Mouse (Mus musculus) layer of hippocampus, postnatal 36 days (tissue): ENCODE measurements at regions not wholly inside any gene's neighbourhood (a gene's known extent, or its start where the extent isn't known, plus 50 kb on each side); places are given as distances from the start of the nearest gene placed in this dataset.

ENCODE experiments used
- DNase-seq, 2 experiments: peaks; one replicate each; pipeline ENCODE4 v3.0.0; 2022

DNA sequence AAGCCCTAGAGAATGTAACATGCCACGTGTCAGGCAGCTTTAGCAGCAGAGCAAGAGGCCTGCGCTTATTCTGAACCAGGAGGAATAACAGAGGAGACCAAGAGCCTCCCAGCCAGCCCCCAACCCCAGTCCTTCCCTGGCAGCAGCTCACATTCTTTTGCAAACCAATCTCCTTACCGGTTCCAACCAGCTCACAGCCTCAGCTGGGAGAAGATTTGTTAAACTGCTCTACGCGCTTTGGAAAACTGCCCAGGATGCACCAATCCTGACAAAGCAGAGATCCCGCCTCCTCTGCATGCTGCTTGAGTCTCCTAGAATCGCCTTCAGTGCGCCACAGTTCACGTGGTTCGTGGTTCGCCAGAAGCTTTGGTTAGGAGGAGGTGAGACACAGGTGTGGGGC is 51.8 kb downstream of the Gm9376 start:
- no peak for DNase-seq

DNA sequence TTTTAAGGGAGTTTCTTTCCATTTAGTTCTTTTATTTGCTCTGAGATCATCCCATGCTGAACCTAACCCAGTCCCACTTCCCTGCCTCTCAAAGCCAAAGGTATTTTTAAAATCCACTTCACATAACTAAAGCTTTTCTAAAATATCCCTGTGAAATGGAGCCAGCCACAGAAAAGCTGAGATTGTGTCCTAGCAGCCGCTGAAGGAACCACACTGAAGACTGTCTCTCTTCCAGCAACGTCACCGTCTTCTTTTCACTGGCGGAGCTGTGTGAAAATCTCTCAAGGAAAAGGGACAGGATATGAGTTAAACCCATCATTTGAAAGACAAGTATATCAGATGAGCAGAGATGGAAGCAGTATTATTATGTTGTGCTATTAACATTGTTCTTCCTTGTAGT is 53.3 kb downstream of the Gm9376 start:
- no peak for DNase-seq

DNA sequence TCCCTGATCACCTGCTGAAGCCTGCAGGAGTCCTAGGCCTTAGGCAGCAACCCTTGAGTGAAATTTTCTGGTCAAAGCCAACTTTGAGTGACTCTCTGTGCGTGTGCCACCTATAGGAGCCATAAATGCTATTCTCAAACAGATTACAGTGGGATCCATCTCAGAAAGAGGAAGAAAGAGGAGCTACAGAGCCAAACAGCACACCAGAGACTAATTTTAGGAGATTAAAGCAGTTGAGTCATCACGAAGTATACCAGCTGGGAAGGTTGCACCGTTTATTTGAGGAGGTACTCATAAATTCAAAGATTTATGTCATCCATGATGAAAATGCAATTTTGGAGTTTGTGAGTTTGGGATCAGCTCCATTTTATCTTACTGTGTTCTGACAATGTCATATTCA is 54.3 kb downstream of the Gm9376 start:
- no peak for DNase-seq

DNA sequence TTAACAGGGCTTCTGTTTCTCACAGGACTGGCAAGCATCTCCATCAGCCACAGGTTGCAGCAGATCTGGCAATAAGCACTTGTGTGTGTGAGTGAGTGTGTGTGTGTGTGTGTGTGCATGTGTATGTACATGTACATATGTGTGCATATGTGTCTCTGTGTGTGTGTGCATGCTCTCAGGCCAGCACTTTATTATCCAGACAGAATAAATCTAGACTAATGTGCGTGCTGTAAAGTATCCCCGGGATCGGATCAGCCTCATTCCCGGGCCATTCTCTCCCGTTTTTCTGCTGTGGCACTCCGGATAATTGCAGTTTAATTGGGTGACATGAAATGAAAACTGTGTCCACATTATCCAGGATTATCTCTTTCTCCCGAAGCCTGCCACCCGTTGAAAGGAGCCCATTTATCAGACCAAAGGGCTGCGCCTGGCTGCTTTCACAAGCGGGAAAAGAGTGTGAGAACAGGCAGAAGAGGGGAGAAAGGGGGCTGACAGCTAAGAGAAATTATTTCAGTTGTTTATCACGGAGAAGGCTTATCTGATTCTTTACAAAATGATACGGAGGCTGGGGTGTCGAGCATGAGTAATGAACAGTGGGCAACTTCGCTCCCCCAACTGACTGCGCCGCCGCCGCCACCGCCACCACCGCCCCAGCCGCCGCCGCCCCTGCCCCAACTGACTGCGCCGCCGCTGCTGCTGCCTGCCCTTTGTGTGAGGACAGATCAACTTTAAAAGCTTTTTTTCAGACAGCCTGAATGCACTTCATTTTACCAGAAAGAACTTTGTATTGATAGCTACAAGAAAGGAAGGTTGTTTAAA is 55.5 kb downstream of the Gm9376 start:
- DNase-seq = no peak

DNA sequence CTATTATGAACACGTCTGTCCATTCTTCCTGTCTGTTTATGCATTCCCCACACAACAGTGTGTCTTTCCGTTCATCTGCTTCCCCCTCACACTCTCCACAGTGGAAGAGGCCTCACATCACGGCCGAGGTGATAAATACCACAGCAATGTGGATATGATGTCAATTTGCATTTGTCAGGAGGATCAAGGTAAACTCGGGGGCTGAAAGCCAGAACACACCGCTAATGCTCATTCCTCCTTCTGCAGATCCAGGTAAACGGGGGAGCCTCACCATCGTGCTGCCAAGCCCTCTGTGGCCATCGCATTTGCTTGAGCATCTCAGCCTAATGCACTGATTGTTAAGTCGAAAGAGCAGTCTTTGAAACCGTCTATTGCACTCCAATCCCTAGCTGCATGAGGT is 56.1 kb downstream of the Gm9376 start:
- no peak for DNase-seq

DNA sequence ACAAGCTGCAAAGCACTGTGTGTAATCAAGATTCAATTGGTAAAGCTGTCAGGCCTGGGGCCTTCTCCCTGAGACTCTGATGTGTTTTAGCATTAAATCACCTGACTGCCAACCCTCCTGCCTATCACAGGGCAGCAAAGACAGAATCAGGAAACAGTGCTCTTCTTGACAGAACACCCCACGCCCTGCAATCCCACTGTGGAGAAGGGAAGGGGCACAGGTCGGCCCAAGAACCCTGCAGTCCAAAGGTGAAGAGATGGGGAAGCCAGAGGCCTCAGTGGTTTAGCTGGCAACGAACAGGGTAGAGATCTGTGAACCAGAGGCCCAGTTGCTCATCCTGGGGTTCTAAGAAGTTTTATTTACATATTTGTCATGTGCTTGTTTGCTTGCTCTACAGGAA is 71.3 kb downstream of the Gm9376 start:
- DNase-seq = no peak

DNA sequence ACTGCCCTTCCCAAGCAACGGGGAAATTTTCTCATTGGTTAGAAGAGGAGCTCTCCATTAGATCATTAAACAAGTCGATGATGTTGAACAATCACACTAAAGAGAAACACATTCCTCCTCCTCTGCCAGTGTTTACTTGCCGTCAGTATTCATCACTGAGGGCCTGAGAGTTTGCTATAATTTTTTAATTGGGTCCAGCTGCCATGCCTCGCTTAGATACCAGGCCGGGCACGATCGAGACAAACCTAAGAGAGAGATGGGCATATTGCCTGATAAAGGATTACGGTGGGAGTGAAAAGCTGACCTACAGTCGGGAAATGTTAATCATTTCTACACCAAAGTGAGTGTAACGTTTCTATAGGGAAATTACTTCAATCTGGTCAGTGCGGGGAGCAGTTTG is 96.2 kb downstream of the Gm9376 start:
- no peak for DNase-seq

DNA sequence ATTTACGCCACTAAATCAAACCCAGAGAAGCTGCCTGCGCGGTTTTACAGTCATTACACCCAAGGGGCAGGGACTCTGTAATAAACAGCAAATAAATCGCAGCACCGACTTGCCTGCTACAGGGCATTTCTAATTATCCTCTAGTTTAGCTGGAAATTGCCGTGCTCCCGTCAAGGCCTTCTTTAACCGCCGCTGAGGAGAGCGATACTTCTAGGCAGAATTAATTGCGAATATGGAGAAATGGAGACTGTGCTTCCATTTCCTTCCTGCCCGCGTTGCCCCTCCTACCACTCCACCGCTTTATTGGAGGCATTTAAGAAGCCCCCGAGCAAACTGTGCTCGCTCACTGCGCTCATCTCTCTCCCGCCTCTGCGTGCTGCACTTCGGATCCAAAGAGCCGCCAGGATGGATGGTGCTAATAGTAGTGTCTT is 96.6 kb downstream of the Gm9376 start:
- no peak for DNase-seq

DNA sequence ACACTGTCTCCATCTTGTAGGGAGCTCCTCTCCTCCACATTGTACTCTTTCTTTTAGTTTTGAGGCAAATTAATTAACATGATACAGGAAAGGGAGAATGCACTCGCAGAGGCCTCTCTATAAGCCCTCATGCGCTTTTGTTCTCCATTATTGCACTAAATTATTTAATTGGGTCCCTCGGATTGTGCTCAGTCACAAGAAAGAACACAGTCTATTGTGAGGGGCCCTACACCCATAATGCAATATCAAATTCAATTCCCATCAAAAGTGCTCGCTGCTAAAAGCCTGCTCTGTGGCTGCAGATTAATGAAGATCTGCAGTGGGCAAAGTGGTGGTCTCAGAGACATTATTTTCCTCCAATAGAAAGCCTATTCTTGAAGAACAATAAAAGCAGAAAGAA is 99.8 kb downstream of the Gm9376 start:
- DNase-seq = no peak

DNA sequence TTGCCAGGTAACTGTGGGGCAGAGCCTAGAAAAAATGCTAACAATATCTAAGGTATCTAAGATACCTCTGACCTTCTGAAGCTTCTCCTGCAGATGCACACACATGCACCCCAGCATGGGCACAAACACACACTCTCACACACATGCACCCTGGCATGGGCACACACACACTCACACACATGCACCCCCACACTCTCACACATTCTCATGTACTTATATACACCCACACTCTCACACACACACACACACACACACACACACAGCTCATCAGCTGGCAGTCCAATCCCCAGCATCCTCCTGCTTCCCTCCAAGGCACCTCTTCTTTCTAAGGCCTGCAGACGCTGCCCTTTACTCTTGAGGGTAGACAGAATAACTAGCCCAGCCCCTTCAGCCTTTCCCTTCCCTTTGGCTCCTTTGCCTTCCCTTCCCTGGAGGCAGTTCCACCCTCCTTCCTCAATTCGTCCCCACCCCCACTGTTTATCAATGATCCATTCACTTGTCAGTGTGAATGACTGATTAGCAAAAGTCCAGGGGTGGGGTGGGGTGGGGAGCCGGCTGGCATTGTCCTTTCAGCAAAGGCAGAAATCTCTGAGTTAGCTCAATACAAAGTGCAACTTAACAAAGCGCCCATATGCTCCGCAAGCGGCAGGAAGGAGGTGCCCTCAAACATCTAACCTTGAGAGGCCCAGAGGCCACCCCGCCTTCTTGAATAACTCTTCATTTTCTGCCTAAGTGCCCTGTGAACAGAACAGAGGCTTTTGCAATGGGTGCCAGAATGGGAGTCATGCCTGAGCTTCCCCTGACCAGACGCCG is 102.1 kb downstream of the Gm9376 start:
- DNase-seq = no peak

DNA sequence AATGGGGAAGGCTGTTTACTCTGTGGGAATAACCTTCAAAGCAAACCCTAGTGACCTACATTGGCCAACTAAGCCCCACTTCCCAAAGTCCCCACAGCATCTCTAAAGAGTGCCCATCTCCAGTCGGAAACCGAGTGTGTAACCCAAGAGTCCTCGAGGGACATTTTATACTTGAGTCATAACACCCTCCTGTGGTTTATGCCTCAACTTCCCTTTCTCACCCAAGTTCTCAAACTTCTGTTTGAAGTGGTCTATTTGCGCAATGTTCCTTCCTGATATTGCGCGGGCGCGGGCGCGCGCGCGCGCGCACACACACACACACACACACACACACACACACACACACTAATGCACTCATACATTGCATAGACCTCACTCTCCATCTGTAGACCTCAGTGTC is 104.6 kb downstream of the Gm9376 start:
- DNase-seq = no peak

DNA sequence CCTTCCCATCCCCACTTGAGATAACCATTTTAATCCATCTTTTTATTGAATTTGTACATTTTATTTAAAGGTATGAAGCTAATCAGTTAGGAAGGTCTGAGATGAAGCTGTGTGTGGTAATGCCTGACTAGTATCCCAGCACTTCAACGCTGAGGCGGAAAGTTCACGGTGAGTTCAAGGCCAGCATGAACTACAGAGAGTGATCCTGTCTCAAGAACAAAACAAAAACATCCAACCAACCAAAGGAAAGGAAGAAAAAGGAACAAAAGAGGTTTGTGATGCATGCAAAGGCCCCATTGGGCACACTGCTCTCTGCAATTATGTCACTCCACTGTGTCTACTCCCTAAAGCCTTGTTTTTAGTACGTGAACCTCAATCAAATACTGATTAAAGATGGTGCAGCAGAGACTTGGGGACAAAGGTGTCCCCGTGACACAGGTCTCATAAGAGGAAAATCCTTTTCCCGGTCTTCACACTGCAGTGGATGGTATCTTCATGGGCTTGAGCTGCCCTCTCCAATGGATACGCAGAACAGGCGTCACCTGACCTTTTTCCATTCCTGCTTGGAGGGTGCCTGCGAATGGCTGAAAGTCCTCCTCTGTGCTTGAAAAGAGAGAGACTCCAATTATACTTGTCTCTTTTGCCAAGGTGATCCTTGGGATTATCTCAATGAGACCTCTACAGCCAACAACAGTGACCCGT is 108.2 kb downstream of the Gm9376 start:
- DNase-seq = no peak

DNA sequence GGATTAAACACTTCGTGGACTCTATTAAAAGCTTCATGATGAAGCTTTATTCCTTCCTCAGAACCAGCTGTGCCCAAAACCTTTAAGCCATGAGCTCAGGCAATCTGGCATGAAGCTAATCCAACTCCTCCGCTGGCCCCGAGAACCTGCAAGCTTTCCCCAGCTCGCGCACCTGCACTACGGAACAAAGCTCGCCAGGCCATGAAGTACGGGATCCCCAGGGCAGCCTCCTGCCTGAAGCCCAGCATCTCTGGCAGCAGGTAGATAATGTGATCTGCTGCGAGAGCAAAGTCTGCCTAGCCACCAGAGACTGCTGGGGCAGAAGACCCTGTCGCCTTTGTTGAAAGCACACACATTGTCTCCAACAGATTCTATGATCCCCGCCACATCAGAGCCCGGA is 108.9 kb downstream of the Gm9376 start:
- no peak for DNase-seq

DNA sequence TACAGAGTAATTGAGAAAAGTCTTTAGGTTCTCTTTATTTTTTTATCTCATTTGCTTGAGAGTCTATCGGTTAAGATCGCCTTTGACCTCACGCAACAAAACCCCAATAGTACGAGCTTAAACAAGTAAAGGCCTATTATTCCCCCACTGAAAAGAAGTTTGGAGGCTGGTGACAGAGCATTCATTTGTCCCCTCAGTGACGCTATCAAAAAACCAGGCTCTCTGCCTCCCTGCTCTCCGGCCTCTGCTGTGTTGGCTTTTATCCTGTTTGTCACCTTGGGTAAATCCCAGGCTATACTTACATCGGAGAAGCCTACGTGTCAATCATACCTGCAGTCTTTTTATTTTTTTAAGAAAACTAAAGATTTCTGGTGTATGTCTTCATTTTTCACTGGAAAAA is 112.9 kb downstream of the Gm9376 start:
- no peak for DNase-seq

DNA sequence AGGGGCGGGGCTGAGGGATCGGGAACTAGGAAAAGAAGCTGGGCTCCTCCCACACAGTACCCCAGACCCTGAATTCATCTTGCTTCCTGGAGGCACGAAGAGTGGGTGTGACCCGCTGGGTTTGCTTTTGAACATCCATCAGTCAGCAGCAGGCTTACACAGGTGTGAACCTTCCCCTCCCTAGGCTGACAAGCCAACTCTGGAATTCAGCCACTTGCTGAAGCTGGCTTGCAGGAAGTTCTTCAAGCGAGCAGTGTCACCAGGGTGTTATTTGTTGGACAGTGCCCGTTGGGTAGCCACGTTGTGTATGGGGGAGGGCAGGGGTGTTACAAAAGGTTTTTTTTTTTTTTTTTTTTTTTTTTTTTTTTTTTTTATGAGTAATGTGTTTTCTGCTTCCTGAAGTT is 118.8 kb downstream of the Gm9376 start:
- no peak for DNase-seq

DNA sequence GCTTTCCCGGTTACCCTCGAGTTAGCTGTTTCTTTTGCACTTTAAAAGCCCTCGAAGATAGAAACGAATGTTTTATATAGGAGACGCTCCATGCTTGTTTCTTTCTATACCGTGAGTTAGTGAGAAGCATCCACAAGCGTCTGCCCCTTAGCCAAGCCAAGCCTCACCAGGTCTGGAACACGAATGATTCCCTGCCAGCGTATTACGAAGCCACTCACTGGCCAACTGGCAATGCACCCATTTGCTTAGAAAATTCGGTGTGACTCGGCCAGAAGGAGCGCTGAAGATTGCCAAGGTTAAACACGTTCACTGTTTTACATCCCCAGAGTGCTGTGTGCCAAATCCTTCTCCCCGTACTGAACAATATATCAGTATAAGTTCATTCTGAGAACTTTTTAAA is 121.3 kb downstream of the Gm9376 start:
- no peak for DNase-seq

DNA sequence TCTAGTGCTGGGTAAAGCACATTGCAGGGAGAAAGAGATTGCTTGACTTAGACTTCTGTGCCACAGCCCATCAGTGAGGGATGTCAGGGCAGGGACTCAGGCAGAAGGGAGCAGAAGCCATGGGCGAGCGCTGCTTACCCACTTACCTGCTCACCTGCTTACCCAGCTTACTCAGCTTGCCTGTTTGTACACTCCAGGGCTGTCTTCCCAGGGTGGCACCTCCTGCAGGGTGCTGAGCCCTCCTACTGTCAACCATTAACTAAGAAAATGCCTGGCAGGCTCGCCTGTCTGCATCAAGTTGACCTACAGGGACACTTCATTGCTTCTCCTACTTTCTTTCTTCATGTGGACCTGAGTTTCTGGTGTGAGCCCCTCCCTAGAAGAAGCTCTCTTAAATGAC is 124.0 kb downstream of the Gm9376 start:
- no peak for DNase-seq

DNA sequence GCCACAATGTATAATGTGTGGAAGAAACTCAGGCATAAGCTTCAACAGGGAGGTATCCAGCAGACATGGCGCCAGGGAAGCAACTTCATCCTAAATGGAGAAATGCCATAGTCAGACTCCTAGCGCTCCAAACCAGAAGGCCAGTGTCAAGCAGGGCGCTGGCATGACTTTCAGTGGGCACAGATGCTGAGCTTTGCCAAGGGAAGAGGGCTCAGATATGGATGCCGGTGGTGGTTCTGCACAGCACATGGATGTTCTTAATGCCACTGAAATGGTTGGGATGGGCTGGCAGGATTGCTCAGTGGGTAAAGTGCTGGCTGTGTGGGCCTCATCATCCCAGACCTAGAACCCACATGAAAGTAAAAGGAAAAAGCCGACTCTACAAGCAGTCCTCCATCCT is 124.8 kb downstream of the Gm9376 start:
- DNase-seq = no peak

DNA sequence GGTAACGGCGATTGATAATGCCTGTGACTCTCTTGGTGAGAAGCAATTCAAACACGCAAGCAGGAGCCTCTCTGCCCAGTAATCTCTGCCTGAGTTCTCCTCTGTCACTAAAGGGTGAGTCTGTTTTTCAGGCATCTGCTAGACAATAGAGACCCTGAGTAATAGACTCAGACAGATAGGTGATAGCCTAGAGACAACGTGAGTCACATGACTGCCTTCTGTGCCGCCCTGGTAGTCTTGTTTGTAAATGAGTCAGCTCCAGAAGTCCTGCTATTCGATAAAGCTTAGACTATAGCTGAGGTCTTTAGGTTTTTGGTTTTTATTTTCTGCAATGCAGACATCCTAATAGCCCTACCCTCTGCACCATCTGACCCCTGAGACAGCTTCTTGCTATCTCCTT is 126.9 kb downstream of the Gm9376 start:
- DNase-seq = no peak

DNA sequence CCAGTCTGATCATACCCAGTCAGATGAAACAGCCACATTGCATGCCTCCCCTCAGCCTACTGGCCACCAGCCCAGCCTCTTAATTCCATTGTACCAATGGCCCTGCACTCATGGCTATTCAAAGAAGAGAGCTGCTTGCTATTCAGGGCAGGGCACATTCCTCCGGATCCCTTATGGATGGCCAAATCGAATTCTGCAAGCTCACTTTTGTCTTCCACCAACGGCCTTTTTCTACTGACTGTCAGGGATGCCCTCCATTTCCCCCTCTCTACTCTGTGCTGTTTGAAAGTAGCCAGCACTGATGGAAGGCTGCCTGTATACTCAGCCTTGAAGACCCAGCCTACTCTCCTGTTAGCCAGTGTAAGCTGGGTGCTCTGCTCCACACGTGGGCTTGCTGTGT is 147.5 kb downstream of the Gm9376 start:
- no peak for DNase-seq

DNA sequence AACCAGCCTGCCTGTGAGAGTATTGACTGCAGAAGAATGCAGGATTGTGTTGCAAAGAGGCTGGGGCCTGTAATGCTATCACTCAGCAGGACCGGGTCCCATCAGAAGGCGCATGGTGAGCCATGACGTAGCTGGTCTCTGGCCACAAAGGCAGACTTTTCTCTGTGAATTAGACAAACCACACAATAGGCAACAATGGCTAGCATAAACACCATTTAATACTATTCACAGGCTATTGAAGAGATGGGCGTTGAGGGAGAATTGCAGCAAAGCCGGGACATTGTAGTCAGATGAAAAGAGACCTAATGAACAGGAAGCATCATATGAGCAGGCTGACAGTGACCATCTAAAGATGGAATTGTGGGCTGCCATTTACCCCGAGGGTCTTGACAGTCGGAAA is 149.4 kb downstream of the Gm9376 start:
- DNase-seq = no peak

DNA sequence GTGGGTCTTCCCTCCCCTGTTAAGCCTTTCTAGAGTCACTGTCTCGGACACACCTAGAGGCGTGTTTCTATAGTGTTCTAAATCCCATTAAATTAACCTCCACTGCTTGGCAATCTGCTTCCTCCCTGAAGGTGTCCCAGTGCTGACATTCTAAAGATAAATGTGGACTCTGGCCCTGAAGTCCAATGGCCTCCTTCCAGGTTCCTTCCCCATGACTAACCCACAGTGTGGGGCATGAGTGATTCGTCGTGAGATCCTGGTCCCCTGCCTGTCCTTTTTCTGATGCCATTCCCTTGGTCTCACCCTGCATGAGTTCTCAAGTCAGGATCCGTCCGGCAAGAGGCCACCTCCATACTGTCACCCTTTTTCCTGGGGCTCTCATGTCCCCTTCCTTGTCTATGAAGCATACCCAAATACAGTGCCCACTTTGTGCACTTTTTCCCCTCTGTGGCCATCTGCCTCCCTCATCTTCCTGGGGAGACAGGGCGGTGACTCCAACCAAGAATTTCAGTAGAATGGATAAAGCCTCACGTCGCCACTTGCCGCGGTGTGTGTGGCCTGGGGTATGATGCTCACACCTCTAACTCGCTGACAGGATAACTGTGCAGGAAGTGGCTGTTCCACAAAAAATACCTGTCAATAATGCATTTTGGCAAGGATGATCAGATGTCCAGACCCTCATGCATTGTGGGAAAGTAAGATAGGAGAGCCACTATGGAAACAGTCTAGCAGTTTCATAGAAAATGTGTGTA is 152.9 kb downstream of the Gm9376 start:
- DNase-seq = no peak
